7 mouse cellular contexts compared by ENCODE assay signal in genomic region chr9:31031414-31031843, GRCm38 (mm10). TPM values are rescaled to one million over a fixed set of nuclear protein-coding genes. Genes with fewer than 3 reads are reported as not detected.
DNase-seq lines count a peak whose midpoint lies in the region; ATAC-seq and TF ChIP-seq lines count a peak whose summit lies in the region.

No protein-coding gene starts in this region.

- peaks cover 16% of the 10 kb centered on the region for H3K4me1 ChIP-seq in lung, embryonic 15.5 days
- peaks cover 17% of the 10 kb centered on the region for H3K4me1 ChIP-seq in embryonic facial prominence, embryonic 15.5 days
- H3K4me1 ChIP-seq in limb, embryonic 11.5 days (ENCODE audit: control insufficient read depth, insufficient read depth, low read length) = 0 out of 2 replicates have a peak, but pooled peaks cover 2% of the 10 kb centered on the region
- H3K4me1 ChIP-seq in small intestine, adult 2 months (ENCODE audit: control insufficient read depth, insufficient read depth, insufficient read length, low read length) = peaks cover 3% of the 10 kb centered on the region; the same call in 1 of the 2 replicates

- no peaks in the 10 kb centered on the region for H3K27me3 ChIP-seq in lung, embryonic 15.5 days
- no peaks in the 10 kb centered on the region for H3K27me3 ChIP-seq in embryonic facial prominence, embryonic 15.5 days
- no peaks in the 10 kb centered on the region for H3K27me3 ChIP-seq in limb, embryonic 11.5 days (ENCODE audit: control insufficient read depth, insufficient read depth, low read length)
- H3K27me3 ChIP-seq in small intestine, adult 2 months (ENCODE audit: control insufficient read depth, insufficient read depth, low read length) = no peaks in the 10 kb centered on the region

- peak overlapping the region; percentile 98 for H3K27ac ChIP-seq in lung, embryonic 15.5 days
- H3K27ac ChIP-seq in embryonic facial prominence, embryonic 15.5 days (replicated peaks) = peak overlapping the region; percentile 96; the same call in 1 of the 2 replicates
- H3K27ac ChIP-seq in limb, embryonic 11.5 days (replicated peaks; ENCODE audit: low read depth, low read length) = peak overlapping the region; percentile 97
- peak overlapping the region; percentile 83; the same call in 1 of the 2 replicates for H3K27ac ChIP-seq in small intestine, adult 2 months (ENCODE audit: insufficient read depth, low read depth, low read length)

- 11% methylated on average over 8 of the region's 8 CpGs for WGBS in lung, embryonic 15.5 days
- 13% methylated on average over 8 of the region's 8 CpGs for WGBS in embryonic facial prominence, embryonic 15.5 days
- 16% methylated on average over 8 of the region's 8 CpGs for WGBS in limb, embryonic 11.5 days
- WGBS in small intestine, adult 2 months = 7% methylated on average over 8 of the region's 8 CpGs

- DNase-seq in lung, adult 18-20 months = no peak
- DNase-seq in limb, embryonic 11.5 days (ENCODE audit: low spot score) = no peak
- DNase-seq in adrenal gland, postnatal 36 days = no peak
- no peak for DNase-seq in embryo, embryonic 10.5 days (ENCODE audit: low spot score)

- peak overlapping the region; percentile 96 for H3K9ac ChIP-seq in lung, embryonic 15.5 days
- peak overlapping the region; percentile 93 for H3K9ac ChIP-seq in embryonic facial prominence, embryonic 15.5 days
- H3K9ac ChIP-seq in limb, embryonic 11.5 days (ENCODE audit: low read length) = peak overlapping the region; percentile 91

- TF ChIP-seq POLR2A in small intestine, adult 2 months (IDR thresholded peaks at IDR 0.05; ENCODE audit: low read depth, low read length) = no peak

- H3K4me2 ChIP-seq in lung, embryonic 15.5 days = peak overlapping the region; percentile 82
- H3K4me2 ChIP-seq in embryonic facial prominence, embryonic 15.5 days (replicated peaks) = peak overlapping the region; percentile 80
- H3K4me2 ChIP-seq in limb, embryonic 11.5 days (ENCODE audit: low read depth, severe bottlenecking) = peak overlapping the region; percentile 66

- no peaks in the 10 kb centered on the region for H3K36me3 ChIP-seq in lung, embryonic 15.5 days
- H3K36me3 ChIP-seq in embryonic facial prominence, embryonic 15.5 days = no peaks in the 10 kb centered on the region
- no peaks in the 10 kb centered on the region for H3K36me3 ChIP-seq in limb, embryonic 11.5 days (ENCODE audit: control insufficient read depth, insufficient read depth, low read length)
- H3K36me3 ChIP-seq in small intestine, adult 2 months (ENCODE audit: control insufficient read depth, insufficient read depth, low read length) = no peaks in the 10 kb centered on the region

- no peaks in the 10 kb centered on the region for H3K9me3 ChIP-seq in lung, embryonic 15.5 days
- no peaks in the 10 kb centered on the region for H3K9me3 ChIP-seq in embryonic facial prominence, embryonic 15.5 days (replicated peaks)
- no peaks in the 10 kb centered on the region for H3K9me3 ChIP-seq in limb, embryonic 11.5 days (ENCODE audit: control insufficient read depth, low read length)

- H3K4me3 ChIP-seq in lung, embryonic 15.5 days = peak overlapping the region; percentile 76
- peak overlapping the region; percentile 91 for H3K4me3 ChIP-seq in embryonic facial prominence, embryonic 15.5 days (replicated peaks)
- H3K4me3 ChIP-seq in limb, embryonic 11.5 days (ENCODE audit: low read depth, low read length) = peak overlapping the region; percentile 70
- H3K4me3 ChIP-seq in small intestine, adult 2 months (ENCODE audit: low read depth, low read length) = peak overlapping the region; percentile 71; the same call in 1 of the 2 replicates

- no peak for ATAC-seq in lung, embryonic 15.5 days (ENCODE audit: borderline replicate concordance, extremely low read depth, low FRiP score, low TSS enrichment)
- no peak for ATAC-seq in embryonic facial prominence, embryonic 15.5 days (ENCODE audit: insufficient number of reproducible peaks, low FRiP score, low TSS enrichment, low read depth)
- ATAC-seq in limb, embryonic 11.5 days (ENCODE audit: insufficient number of reproducible peaks, low FRiP score, low TSS enrichment, low read depth) = no peak

- no peak for TF ChIP-seq CTCF in small intestine, adult 2 months (IDR thresholded peaks at IDR 0.05; ENCODE audit: extremely low read depth, insufficient read length, insufficient replicate concordance, low read depth, low read length)

RNA-seq across cellular contexts. Expression of gene Zbtb44, which starts 1.0 kb away (rescaled TPM):
- 6.5 and 8.9 TPM in 2 replicates for polyA plus RNA-seq in lung, embryonic 15.5 days (2015; fragmentation: Nextera tagmentation; extraction: Ambion mirVana)
- polyA plus RNA-seq in embryonic facial prominence, embryonic 15.5 days (2015; fragmentation: Nextera tagmentation; extraction: Ambion mirVana) = 7.6 and 8.3 TPM in 2 replicates
- 5.9 and 6.6 TPM in 2 replicates for polyA plus RNA-seq in limb, embryonic 11.5 days (2014; fragmentation: Nextera tagmentation; extraction: Ambion mirVana)
- 2.8 and 5.3 TPM in 2 replicates for polyA plus RNA-seq in small intestine, adult 2 months (2012; rRNA removed)
- total RNA-seq in adrenal gland, postnatal 36 days (2021) = 10 to 100 TPM; 37.1 to 56.3 TPM
